Mouse (Mus musculus) spleen, embryonic (tissue): ENCODE results near the gene Il24.

Experiments
- CTCF ChIA-PET: fragments of 350-600 bp; sonication (Branson Sonifier 250); formaldehyde crosslinking; loops from one replicate; lab custom pipeline; 2022; lab: Charles Lee

The Il24 gene

DNA sequence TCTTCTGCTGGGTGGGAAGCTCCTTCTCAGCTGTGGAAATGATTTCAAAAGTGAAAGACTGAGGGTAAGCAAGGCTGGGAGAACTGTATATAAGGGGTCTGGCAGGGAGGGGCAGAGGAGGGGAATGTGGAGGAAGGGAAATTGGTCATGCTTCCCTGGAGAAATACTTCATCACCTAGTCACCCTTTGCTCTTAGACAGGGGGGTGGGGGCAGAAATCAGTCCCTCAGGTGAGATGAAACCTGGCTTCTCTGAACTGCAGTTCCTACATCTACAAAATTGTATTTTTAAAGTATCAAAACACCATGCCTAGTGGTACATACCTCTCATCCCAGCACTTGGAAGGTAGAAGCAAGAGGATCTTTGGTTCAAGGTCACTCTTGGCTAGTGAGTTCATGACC is at the start of gene Il24:
Gene Il24, minus strand, starts transcription at position 101 of the 400 bp plus-strand sequence.
- CTCF ChIA-PET: interaction anchor here (0.6 kb wide), 1 partner anchor 168 kb away, joined by 8 read pairs; no protein-coding TSS in a partner anchor

DNA sequence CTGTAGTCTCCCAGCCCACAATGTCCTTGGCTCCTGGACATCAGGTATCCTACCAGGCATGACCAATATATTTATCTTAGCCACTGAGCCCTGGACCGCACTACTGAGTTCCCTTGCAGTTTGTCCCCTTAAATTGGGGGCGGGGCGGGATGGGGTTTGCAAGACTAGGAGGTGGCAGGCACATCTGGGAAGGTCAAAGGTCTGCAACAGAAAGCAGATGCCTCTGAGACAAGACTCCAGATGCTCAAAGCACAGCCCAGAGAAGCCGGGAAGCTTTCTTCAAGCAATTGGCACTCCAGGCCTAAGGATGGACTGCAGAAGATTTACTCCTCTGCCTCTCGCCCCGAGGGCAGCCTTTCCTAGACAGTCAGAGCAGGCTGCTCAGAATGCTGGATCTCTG is 49.1 kb upstream of the Il24 start:
- CTCF ChIA-PET: interaction anchor here (0.6 kb wide), 1 partner anchor 1452 kb away, joined by 3 read pairs; no protein-coding TSS in a partner anchor

DNA sequence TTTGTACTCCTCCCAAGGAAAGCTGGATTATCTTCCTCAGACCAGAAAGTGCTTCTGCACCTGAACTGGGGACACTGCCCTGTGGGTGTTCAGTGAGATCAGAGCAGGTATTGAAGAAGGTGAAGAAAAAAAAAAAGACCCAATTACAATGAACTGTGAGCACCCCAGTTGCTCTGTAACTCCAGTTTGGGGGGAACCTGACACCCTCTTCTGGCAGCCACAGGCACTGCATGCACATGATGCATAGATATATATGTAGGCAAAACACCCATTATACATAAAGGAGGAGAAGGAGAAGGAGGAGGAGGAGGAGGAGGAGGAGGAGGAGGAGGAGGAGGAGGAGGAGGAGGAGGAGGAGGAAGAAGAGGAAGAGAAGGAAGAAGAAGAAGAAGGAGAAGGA is 39.2 kb upstream of the Il24 start:
- CTCF ChIA-PET: interaction anchor here (0.7 kb wide), 1 partner anchor 148 kb away, joined by 3 read pairs; no protein-coding TSS in a partner anchor

DNA sequence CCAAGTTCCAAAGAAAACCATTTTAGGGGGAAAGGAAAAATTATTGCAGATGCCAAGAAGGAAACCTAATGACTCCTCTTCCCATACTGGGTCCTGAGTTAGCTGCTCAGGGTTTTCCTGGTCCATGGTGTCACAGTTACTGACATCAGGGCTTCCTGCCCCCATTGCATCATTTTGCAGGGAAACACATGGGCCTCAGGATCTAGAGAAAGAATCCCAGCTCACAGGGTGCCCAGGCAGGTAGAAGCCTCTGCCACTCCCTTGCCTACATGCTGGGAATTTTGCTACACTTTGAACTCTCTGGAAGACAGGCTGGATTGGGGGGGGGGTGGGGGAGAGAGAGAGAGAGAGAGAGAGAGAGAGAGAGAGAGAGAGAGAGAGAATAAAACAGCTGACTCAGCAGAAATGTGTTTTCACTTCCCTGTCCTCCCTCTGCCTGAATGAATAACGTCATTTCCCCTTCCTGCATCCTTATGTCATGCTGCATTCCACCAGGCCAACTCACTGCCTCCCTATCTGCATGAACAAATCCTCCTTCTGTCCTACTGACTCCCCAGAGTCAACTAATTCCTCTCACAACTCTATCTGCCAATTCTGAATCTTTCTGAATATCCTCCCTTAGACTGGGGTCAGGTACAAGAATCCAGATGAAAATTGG is 31.2 kb upstream of the Il24 start:
- CTCF ChIA-PET: no interaction called here

DNA sequence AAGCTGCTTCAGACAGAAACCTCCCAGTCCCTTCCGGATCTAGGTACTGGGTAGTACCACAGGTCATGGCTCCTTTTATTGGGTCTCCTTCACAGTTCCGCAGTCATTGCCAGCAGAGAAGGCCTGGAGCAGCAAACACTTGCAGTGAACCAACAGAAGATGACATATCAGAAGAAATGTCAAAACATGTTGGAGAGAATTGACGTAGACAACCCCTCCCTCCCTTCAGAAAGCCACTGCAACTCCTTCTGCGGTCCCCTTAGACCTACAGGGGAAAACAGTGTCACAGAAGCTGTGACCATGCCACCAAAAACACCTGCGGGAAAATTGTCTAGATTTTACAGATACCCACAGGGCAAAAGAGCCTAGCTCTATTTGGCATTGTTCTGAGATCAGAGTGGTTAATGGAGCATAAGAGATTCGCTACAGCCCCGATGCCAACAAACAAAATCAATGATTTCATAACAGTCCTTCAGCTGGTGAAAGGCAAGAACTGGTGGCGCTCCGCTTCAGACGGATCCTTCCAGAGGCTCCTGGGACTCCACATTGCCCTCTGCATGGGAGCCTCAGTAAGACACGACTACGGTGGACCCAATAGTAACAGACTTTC is 24.3 kb upstream of the Il24 start, which contains the start of gene Il20:
Gene Il20, minus strand, starts transcription at position 51 of the 610 bp plus-strand sequence.
- CTCF ChIA-PET: no interaction called here

DNA sequence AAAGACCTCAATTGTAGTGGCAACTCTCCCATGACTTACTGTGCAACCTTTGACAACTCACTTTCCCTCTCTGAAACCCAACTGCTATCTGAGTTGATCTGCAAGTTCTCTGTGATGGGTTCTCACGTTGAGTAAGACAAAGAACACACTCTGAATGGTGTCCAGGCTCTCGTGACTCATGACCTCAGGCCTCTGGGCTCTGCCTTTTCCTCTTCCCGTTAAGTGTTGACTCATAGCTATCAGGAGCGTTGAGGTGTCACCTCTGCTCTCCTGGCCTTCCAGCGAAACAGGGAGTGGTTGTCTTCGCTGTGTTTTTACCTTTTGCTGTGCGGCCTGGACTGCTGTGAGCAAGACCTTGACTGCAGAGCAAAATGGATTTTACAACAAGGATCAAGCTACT is 15.3 kb upstream of the Il24 start:
- CTCF ChIA-PET: no interaction called here

DNA sequence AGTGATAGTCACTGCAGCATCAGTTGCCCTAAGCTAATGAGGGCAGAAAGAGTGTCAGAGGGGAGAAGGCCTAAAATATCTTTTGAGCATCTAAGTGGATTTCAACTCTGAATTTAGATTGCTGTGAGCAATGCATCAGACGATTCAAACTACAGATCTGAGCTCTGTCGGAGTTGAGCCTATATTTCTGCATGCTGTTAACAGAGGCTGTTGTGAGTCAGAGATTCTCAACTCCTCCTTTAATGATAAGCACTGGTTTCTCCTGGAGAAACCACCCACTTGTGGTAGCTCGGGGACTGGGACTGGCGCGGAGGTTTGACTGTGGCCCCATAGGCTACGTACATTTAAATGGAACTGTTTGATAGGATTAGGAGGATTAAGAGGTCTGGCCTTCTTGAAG is 7.2 kb upstream of the Il24 start:
- CTCF ChIA-PET: interaction anchor here (0.7 kb wide), 1 partner anchor 71 kb away, joined by 3 read pairs; no protein-coding TSS in a partner anchor

DNA sequence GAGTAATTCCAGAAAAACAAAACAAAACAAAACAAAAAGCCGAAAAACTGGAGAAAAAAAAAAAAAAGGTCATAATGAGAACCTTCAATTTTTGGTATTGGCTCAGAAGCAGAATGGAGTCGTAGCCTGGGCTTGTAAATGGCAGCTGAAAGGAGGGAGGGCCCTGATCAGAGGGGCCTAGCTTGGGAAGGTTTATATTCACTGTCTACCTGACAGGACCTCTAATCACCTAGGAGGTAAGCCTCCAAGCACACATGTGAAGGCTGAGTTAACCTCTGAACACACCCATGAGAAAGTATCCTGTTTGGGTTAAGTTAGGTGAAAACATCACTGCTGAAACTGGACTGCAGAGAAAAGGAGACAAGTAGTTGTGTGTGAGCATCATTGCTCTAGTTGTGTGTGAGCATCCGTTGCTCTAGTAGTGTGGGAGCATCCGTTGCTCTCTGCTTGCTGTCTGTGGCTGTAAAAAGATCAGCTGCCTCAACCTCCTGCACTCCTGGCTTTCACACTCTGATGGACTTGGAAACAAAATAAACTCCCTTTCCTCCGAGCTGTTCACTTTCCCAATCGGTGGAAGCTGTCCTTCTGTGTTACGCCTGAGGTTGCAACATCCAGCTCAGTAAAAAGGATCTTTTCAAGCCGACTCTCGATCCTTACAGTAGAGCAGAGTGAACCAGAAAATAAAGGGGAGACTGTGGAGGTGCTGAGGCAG is 6.2 kb upstream of the Il24 start:
- CTCF ChIA-PET: no interaction called here

DNA sequence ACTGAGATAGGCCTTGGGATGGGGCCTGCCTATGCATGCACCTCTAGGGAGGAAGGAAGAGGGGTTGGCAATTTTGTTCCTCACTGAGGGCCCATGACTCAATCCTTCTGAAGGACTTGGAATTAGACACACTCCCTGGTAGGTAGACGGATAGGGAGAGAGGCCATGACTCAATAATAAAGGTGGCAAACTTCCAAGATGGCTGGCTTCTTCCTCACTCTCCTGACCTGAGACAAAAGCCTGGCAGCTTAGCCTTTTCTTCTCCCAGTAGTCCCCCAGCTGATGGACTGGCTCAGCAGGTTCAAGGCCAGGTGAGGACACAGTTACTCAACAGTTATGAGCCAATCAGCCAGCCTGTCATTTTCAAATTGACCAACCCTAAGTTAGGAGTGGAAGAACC is 5.2 kb upstream of the Il24 start:
- CTCF ChIA-PET: no interaction called here

DNA sequence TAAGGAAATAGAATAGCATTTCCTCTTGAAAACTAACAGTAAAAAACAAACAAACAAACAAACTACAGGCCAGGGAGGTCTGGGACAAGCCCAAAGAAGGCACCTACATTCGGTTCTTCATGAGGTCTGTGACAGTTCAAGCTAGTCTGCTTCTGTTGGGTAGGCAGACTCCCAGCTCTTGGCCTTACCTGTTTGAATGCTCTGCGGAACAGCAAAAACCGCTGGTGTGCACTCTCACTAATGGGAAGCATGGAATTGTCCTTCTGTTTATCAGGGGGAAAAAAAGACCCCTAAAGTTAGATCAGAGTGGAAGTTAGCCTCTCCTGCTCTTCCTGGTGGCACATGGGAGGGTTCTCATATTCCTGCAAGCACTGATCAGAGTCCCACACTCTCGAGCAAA is 4.1 kb downstream of the Il24 start:
- CTCF ChIA-PET: no interaction called here

DNA sequence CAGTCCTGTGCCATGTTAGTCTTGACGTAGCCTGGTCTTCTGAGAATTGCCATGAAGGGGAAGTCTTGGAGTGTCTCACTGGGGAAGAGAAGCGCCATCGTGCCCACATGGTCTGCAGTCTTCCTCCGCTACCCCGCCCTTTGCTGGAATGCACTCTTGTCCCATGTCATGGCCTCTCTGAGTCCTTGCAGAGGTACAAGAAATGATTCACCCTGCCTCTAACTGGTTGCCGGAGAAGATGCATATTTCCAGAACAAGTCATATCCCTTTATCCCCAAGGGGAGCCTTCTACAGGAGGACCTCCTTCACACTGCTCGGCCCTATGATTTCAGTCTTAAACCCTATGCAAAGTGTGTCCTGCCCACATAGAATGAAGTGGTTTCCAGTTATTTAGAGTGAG is 7.3 kb downstream of the Il24 start:
- CTCF ChIA-PET: no interaction called here

DNA sequence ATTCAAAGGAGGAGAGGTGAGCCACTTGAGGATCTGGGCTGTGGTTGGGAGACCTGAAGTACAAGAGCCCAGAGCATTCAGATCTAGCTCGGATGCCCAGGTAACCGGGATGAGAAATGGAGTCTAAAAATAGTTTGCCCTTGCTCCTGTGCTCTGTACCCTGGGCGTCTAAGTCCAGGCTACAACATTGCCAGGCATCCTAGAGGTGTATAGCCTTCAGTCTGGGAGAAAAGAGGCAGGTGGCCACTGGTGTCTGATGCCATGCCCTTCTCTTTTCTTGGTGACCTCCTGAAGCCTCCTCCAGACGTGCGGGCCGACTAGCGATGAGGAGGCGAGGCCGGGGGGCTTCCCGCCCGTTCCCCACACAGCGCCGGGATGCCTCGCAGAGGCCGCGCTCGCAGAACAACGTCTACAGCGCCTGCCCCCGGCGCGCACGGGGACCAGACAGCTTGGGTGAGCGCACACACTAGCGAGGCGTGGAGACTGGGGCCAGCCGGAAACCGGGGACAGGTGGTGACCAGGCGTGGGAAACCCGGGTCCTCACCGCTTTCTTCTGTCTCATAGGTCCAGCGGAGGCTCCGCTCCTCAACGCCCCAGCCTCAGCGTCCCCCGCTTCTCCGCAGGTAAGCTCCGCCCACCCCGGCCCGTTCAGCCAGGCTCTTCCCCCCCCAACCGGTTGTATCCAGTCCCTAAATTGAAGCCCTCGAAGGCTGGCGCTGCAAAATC is 9.2 kb downstream of the Il24 start:
- CTCF ChIA-PET: interaction anchor here (0.6 to 0.9 kb wide), 5 partner anchors 42 to 1422 kb away, joined by 3 to 11 read pairs (median 8); no protein-coding TSS in a partner anchor

DNA sequence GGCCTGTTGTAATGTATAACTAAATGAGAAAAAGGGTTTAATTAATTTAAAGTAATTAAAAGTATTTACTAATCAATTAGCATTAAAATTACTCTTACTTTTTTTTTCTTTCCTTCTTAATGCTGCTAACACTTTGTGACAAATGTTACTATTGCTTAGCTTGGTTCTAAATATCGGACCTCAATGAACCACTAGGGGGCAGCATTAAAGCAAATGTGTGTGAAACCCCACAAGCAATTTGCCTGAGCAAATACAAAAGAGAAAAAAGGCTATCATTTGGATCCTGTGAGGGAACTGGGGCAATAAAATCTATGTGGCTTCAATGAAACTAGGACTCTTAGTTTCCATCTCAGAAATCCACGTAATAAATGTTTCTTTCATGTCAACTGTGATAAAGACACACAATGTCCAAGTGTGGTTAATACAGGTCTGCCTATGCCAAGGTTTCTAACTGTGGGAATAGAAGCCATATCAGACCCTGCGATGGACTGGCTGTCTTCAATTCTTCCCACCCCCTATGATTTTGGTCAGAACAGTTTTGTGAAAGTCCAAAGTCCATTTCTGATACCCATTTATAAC is 10.2 kb downstream of the Il24 start:
- CTCF ChIA-PET: interaction anchor here (0.7 kb wide), 1 partner anchor 66 kb away, joined by 6 read pairs; no protein-coding TSS in a partner anchor

DNA sequence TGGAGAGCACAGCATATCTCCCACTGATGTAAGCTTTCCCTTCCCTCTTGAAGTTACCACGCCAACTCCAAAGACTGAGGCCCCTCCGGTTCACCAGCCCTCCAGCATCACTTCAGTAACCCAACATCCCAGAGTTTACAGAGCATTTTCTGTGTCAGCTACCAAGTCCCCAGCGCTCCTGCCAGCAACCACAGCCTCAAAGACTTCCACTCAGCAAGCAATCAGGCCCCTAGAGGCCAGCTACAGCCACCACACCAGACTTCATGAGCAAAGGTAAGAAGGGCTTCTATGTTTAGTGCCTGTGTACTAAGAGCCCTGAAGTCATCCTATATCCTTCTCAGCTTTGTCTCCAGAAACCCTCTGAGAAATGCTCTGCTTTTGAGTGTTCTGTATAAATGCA is 11.3 kb downstream of the Il24 start:
- CTCF ChIA-PET: interaction anchor here (0.6 to 0.7 kb wide), 2 partner anchors 65 to 151 kb away, joined by 6 to 8 read pairs; no protein-coding TSS in a partner anchor

DNA sequence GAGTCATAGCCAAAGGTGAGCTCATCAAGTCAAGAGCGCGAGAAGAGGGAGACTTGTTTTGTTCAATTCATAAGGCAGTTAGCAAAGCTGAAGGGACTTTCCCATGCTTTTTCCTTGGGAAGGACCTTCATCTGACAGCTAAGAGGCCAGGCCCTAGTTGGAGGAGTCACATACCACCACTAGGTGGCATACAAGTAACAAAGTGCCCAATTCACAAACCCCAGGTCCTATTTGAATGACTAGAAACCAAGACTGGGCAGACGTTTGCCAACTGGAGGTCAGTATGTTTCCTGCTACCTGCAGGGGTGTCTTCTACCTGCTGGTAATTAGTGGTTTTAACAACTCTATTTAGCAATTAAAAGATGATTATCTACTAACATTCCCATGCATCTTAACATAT is 12.1 kb downstream of the Il24 start:
- CTCF ChIA-PET: interaction anchor here (0.7 to 1.1 kb wide), 3 partner anchors 9 to 55 kb away, joined by 3 to 5 read pairs (median 4); partner anchors contain the start of gene Fcmr

DNA sequence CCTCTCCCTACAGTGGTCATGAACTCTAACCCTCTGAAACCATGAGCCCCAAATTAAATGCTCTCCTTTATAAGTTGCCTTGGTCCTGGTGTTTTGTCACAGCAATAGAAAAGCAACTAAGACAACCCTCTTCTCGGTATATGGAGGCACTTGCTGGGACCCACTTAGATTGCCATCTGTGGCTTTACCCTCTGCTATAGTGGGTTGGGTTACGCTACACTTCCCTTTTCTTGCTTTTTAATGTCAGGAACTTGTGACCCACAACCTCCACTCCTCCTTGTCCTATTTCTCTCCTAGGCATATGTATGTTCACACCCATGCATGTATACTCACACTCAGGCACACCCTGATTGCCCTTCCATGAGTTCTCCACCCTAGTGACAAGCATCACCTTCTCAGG is 14.3 kb downstream of the Il24 start:
- CTCF ChIA-PET: no interaction called here

DNA sequence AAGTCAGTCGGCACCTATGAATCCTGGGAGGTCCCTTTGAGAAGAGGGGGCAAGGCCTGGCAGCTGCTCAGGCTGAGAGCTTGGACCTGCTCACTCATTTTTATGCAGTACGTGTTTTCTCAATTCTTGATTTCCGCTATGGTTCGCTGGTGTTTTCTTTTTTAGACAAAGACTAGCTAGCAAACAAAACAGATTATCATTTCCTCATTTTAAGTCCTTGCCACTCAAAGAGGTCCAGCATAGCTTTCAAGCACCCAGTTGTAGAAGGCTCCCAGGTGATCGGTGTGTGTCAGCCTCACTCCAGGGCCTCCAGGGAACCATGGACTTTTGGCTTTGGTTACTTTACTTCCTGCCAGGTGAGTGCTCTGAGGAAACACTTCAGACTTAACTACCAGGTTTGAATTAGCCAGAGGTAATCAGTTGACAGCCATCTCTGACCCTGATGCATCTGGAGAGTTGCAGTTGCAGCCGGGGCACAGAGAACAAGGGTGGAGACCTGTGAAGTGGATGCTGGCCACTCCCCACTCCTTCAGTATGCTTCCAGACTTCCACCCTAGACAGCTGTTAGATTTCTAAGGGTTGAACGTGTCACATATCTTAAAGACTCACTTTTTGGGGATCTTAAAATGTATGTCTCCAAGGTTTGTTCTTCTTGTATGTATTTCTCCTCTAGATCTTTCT is 21.6 kb downstream of the Il24 start, which contains the start of gene Fcmr:
Gene Fcmr, plus strand, starts transcription at position 129 of the 681 bp plus-strand sequence.
- CTCF ChIA-PET: interaction anchor here (1.2 kb wide), 1 partner anchor 9 kb away, joined by 5 read pairs; no protein-coding TSS in a partner anchor

DNA sequence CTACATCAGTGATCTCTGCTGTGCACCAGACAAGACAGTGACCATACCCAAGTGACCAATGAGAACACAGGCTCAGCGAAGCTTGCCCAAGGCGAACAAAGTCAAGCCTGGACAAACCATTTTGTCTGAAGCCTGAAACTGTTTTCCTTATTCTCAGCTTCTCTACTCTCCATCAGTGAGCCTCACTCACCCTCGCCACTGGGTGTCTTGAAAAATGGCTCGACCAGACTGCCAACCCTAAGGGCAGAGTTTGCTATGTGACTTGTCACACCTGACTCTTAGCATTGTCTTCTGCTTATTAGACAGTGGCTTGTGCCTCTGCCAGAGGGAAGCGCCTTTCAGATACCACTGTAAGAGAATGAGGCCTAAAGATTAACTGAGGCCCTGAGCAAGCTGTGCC is 22.5 kb downstream of the Il24 start:
- CTCF ChIA-PET: interaction anchor here (0.5 to 1.2 kb wide), 3 partner anchors 9 to 68 kb away, joined by 3 to 6 read pairs (median 4); no protein-coding TSS in a partner anchor

DNA sequence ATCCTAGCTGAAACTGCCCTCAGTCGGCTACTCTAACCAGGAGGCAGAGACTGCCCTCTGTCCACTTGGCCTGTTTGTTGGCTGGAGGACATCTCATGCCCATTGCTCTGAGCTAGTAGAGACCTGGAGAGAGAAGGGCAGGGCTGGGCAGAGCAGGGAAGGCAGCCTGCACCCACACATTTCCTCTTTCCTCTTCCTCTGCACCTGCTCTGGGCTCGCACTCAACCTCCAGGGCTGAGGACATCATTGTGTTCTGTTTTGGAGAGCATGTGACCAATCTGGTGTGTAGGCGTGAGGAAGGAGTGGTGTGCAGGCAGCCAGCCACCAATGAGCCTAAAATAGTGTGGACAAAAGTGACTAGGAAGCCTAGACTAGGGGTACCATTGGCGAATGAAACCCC is 23.0 kb downstream of the Il24 start:
- CTCF ChIA-PET: interaction anchor here (0.5 to 1.2 kb wide), 3 partner anchors 9 to 68 kb away, joined by 3 to 6 read pairs (median 4); no protein-coding TSS in a partner anchor

DNA sequence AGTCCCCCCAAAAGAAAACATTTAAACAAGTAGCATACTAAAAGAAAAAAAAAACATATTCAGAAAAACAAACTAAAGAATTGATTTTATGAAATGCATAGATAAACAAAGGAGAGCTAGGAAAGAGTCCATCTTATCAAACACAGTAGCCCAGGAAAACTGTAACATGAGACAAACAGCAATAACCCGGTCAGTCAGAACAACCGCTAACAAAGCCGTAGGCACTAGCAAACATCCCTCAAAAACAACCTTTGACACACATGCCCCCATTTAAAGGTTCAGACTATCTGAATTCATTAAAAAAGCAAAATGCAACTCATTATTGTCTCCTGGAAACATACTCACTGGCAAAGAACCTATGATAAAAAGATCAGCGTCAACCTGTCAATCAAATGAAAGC is 29.8 kb downstream of the Il24 start:
- CTCF ChIA-PET: interaction anchor here (0.6 kb wide), 1 partner anchor 214 kb away, joined by 3 read pairs; no protein-coding TSS in a partner anchor
